Mouse (Mus musculus) heart, adult 2 months (tissue): Measurements from ENCODE around the gene Ppp1r12c.

ENCODE experiments used
- CTCF ChIP-seq: fragments of 200-600 bp; IDR thresholded peaks from 2 replicates; pipeline ENCODE4 v1.8.1; 2022; ENCODE audit warnings: antibody characterized with exemption, mild to moderate bottlenecking, moderate library complexity
- POLR2A ChIP-seq: fragments of 200-500 bp; IDR thresholded peaks from 2 replicates; pipeline ENCODE4 v1.6.1; 2011; ENCODE audit warnings: mild to moderate bottlenecking, low read depth, low read length, control low read depth; ENCODE audit not compliant: insufficient read depth

- TF ChIP-seq CTCF (peak; percentile 82), POLR2A (peak; percentile 33; the same call in 1 of the 2 replicates)
Measured at GRCm38 (mm10) chr7:4479674-4480073, 21.8 kb downstream of the Ppp1r12c start.
